Mouse (Mus musculus): ENCODE measurements around the gene Nfkbie. TPM values are rescaled to one million over a fixed set of nuclear protein-coding genes. Genes with fewer than 3 reads are reported as not detected.

The Nfkbie gene
- polyA plus RNA-seq, 2 experiments: 3.6 to 4.0 TPM

GRCm38 (mm10) chr17:45566031-45566359 lies 10.5 kb downstream of the Nfkbie start:
- no peaks in the 10 kb centered on the region for H3K9me3 ChIP-seq (ENCODE audit: control insufficient read depth, low read length)
- ATAC-seq (ENCODE audit: low FRiP score, low read depth): no peak
- no peaks in the 10 kb centered on the region for H3K27me3 ChIP-seq (ENCODE audit: control insufficient read depth, insufficient read depth, low read length)
- no peak overlapping the region for H3K27ac ChIP-seq (replicated peaks; ENCODE audit: low read depth, low read length)
- DNase-seq (ENCODE audit: low spot score): no peak
- peaks cover 51% of the 10 kb centered on the region for H3K36me3 ChIP-seq (ENCODE audit: control insufficient read depth, insufficient read depth, low read length)
- WGBS: 94% methylated on average over 1 of the region's 1 CpGs
- H3K4me1 ChIP-seq (ENCODE audit: control insufficient read depth, insufficient read depth, low read length): peaks cover 14% of the 10 kb centered on the region; the same call in 1 of the 2 replicates
- no peak overlapping the region for H3K4me2 ChIP-seq (replicated peaks; ENCODE audit: low read depth, low read length, severe bottlenecking)
- no peak overlapping the region for H3K4me3 ChIP-seq (replicated peaks; ENCODE audit: low read length)
- no peak for TF ChIP-seq POLR2A (IDR thresholded peaks at IDR 0.05; ENCODE audit: borderline replicate concordance, extremely low read depth, insufficient read depth, insufficient read length)
- no peak overlapping the region for H3K9ac ChIP-seq (ENCODE audit: low read depth, low read length, severe bottlenecking)

- no peak for ATAC-seq (ENCODE audit: low FRiP score, low read depth)
- DNase-seq (ENCODE audit: low spot score): no peak
- H3K4me3 ChIP-seq (replicated peaks; ENCODE audit: low read length): no peak overlapping the region
These were observed 11.1 kb downstream of the Nfkbie start for GRCm38 (mm10) chr17:45566360-45567161.

GRCm38 (mm10) chr17:45567162-45567601 lies 11.7 kb downstream of the Nfkbie start:
- peaks cover 18% of the 10 kb centered on the region; the same call in 1 of the 2 replicates for H3K4me1 ChIP-seq (ENCODE audit: control insufficient read depth, insufficient read depth, low read length)
- H3K9me3 ChIP-seq (ENCODE audit: control insufficient read depth, low read length): no peaks in the 10 kb centered on the region
- 0 out of 2 replicates have a peak overlapping the region, but pooled peaks have one; percentile 7 for H3K4me2 ChIP-seq (replicated peaks; ENCODE audit: low read depth, low read length, severe bottlenecking)
- H3K4me3 ChIP-seq (replicated peaks; ENCODE audit: low read length): no peak overlapping the region
- no peak for TF ChIP-seq POLR2A (IDR thresholded peaks at IDR 0.05; ENCODE audit: borderline replicate concordance, extremely low read depth, insufficient read depth, insufficient read length)
- peaks cover 63% of the 10 kb centered on the region for H3K36me3 ChIP-seq (ENCODE audit: control insufficient read depth, insufficient read depth, low read length)
- H3K9ac ChIP-seq (ENCODE audit: low read depth, low read length, severe bottlenecking): no peak overlapping the region
- no peaks in the 10 kb centered on the region for H3K27me3 ChIP-seq (ENCODE audit: control insufficient read depth, insufficient read depth, low read length)
- H3K27ac ChIP-seq (replicated peaks; ENCODE audit: low read depth, low read length): no peak overlapping the region
- 37% methylated on average over 4 of the region's 4 CpGs for WGBS
- DNase-seq (ENCODE audit: low spot score) (no peak), ATAC-seq (ENCODE audit: low FRiP score, low read depth) (no peak)

More at GRCm38 (mm10) chr17:45566360-45567161, 11.1 kb downstream of the Nfkbie start:
- TF ChIP-seq POLR2A (IDR thresholded peaks at IDR 0.05; ENCODE audit: borderline replicate concordance, extremely low read depth, insufficient read depth, insufficient read length): no peak
- Histone ChIP-seq H3K4me1 (ENCODE audit: control insufficient read depth, insufficient read depth, low read length) (peaks cover 15% of the 10 kb centered on the region; the same call in 1 of the 2 replicates), H3K9ac (ENCODE audit: low read depth, low read length, severe bottlenecking) (no peak overlapping the region), H3K36me3 (ENCODE audit: control insufficient read depth, insufficient read depth, low read length) (peaks cover 57% of the 10 kb centered on the region), H3K27me3 (ENCODE audit: control insufficient read depth, insufficient read depth, low read length) (no peaks in the 10 kb centered on the region), H3K9me3 (ENCODE audit: control insufficient read depth, low read length) (no peaks in the 10 kb centered on the region), H3K27ac (replicated peaks; ENCODE audit: low read depth, low read length) (no peak overlapping the region), H3K4me2 (replicated peaks; ENCODE audit: low read depth, low read length, severe bottlenecking) (no peak overlapping the region)
- 65% methylated on average over 18 of the region's 18 CpGs for WGBS

GRCm38 (mm10) chr17:45568990-45569389 lies 13.5 kb downstream of the Nfkbie start:
- Histone ChIP-seq H3K27me3 (ENCODE audit: control insufficient read depth, insufficient read depth, low read length) (no peaks in the 10 kb centered on the region), H3K4me2 (replicated peaks; ENCODE audit: low read depth, low read length, severe bottlenecking) (no peak overlapping the region), H3K36me3 (ENCODE audit: control insufficient read depth, insufficient read depth, low read length) (peaks cover 64% of the 10 kb centered on the region), H3K9me3 (ENCODE audit: control insufficient read depth, low read length) (no peaks in the 10 kb centered on the region), H3K27ac (replicated peaks; ENCODE audit: low read depth, low read length) (no peak overlapping the region), H3K9ac (ENCODE audit: low read depth, low read length, severe bottlenecking) (no peak overlapping the region), H3K4me1 (ENCODE audit: control insufficient read depth, insufficient read depth, low read length) (peaks cover 18% of the 10 kb centered on the region; the same call in 1 of the 2 replicates), H3K4me3 (replicated peaks; ENCODE audit: low read length) (no peak overlapping the region)
- ATAC-seq (ENCODE audit: low FRiP score, low read depth) (no peak), DNase-seq (ENCODE audit: low spot score) (no peak)
- WGBS: 83% methylated on average over 12 of the region's 12 CpGs
- no peak for TF ChIP-seq POLR2A (IDR thresholded peaks at IDR 0.05; ENCODE audit: borderline replicate concordance, extremely low read depth, insufficient read depth, insufficient read length)

- no peaks in the 10 kb centered on the region for H3K27me3 ChIP-seq (ENCODE audit: control insufficient read depth, insufficient read depth, low read length)
- 84% methylated on average over 4 of the region's 4 CpGs for WGBS
- DNase-seq (ENCODE audit: low spot score): no peak
- no peak overlapping the region for H3K4me2 ChIP-seq (replicated peaks; ENCODE audit: low read depth, low read length, severe bottlenecking)
- ATAC-seq (ENCODE audit: low FRiP score, low read depth): no peak
- H3K4me1 ChIP-seq (ENCODE audit: control insufficient read depth, insufficient read depth, low read length): peaks cover 17% of the 10 kb centered on the region
- no peak overlapping the region for H3K27ac ChIP-seq (replicated peaks; ENCODE audit: low read depth, low read length)
- H3K4me3 ChIP-seq (replicated peaks; ENCODE audit: low read length): no peak overlapping the region
- no peaks in the 10 kb centered on the region for H3K9me3 ChIP-seq (ENCODE audit: control insufficient read depth, low read length)
- H3K9ac ChIP-seq (ENCODE audit: low read depth, low read length, severe bottlenecking): no peak overlapping the region
- H3K36me3 ChIP-seq (ENCODE audit: control insufficient read depth, insufficient read depth, low read length): peaks cover 64% of the 10 kb centered on the region
- TF ChIP-seq POLR2A (IDR thresholded peaks at IDR 0.05; ENCODE audit: borderline replicate concordance, extremely low read depth, insufficient read depth, insufficient read length): no peak
These were observed 14.5 kb downstream of the Nfkbie start for GRCm38 (mm10) chr17:45569999-45570398.

Measured in limb, embryonic 14.5 days (tissue).